Mouse (Mus musculus): ENCODE data around the gene Mink1. TPM values are rescaled to one million over a fixed set of nuclear protein-coding genes. Genes with fewer than 3 reads are reported as not detected.
A peak's percentile ranks its signal among the peaks of the same experiment; 100 is the strongest.
"Not testable (repeated sequence)": the region's sequence is repeated elsewhere in the genome, so short reads cannot be mapped to it uniquely, and the experiment has no call there.

Mink1 gene
- total and polyA plus RNA-seq, 2 experiments from 2014 or later = 17.1 to 80.9 TPM

DNA sequence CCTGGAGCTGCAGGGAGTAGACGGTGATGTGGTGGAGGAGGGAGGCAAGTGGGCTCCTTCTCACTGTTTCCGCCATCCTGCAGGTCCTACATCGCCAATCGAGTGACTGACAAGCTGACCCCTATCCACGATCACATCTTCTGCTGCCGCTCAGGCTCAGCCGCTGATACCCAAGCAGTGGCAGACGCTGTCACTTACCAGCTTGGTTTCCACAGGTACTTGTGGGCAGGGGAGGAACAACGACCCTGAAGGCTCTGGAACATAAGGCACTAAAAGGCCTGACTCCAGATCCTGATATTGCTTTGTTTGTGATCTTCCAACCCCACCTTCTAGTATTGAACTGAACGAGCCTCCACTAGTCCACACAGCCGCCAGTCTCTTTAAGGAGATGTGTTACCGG, 36.5 kb upstream of the Mink1 start:
- no peaks in the 10 kb centered on the region for H3K27me3 ChIP-seq (ENCODE audit: insufficient read depth, low read length)
- peak overlapping the region; percentile 62 for H3K4me3 ChIP-seq (ENCODE audit: low read depth, low read length)
- H3K4me2 ChIP-seq (ENCODE audit: low read depth, low read length, poor library complexity, severe bottlenecking) = peak overlapping the region; percentile 69
- 0 out of 2 replicates have a peak, but pooled peaks cover 4% of the 10 kb centered on the region for H3K4me1 ChIP-seq (ENCODE audit: insufficient read depth, low read length)
- TF ChIP-seq CTCF (IDR thresholded peaks at IDR 0.05) = no peak
- H3K9ac ChIP-seq (replicated peaks; ENCODE audit: low read length, poor library complexity, severe bottlenecking) = peak overlapping the region; percentile 80; the same call in 1 of the 2 replicates
- H3K9me3 ChIP-seq (ENCODE audit: low read length) = no peaks in the 10 kb centered on the region
- ATAC-seq (ENCODE audit: low FRiP score) (no peak), DNase-seq (ENCODE audit: low spot score) (no peak)
- H3K27ac ChIP-seq (ENCODE audit: low read depth, low read length) = no peak overlapping the region
- peaks cover 22% of the 10 kb centered on the region for H3K36me3 ChIP-seq (ENCODE audit: insufficient read depth, low read length)
- 89% methylated on average over 12 of the region's 12 CpGs for WGBS

DNA sequence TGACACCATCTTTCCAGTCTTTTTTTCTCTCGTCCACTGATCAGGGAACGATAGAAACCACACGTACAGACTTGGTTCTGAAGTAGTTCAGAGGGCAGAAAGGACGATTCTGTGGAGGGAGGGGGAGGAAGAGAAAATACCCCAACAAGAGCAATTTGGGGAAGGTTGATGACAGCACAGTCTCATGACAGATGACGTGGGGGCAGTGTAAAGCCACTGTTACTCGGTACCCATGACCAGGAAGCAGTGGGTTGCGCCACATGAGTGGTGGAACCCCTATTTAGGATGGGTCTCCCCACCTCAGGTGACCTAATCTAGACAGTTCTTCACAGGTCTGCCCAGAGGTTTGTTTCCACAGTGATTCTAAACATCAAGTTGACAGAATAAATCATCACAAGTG, 34.1 kb upstream of the Mink1 start:
- Histone ChIP-seq H3K9me3 (ENCODE audit: low read length) (no peaks in the 10 kb centered on the region), H3K4me1 (ENCODE audit: insufficient read depth, low read length) (0 out of 2 replicates have a peak, but pooled peaks cover 4% of the 10 kb centered on the region), H3K4me2 (ENCODE audit: low read depth, low read length, poor library complexity, severe bottlenecking) (no peak overlapping the region), H3K4me3 (ENCODE audit: low read depth, low read length) (no peak overlapping the region), H3K27me3 (ENCODE audit: insufficient read depth, low read length) (no peaks in the 10 kb centered on the region), H3K27ac (ENCODE audit: low read depth, low read length) (no peak overlapping the region), H3K9ac (replicated peaks; ENCODE audit: low read length, poor library complexity, severe bottlenecking) (no peak overlapping the region), H3K36me3 (ENCODE audit: insufficient read depth, low read length) (peaks cover 22% of the 10 kb centered on the region)
- ATAC-seq (ENCODE audit: low FRiP score) (no peak), DNase-seq (ENCODE audit: low spot score) (no peak)
- WGBS = 93% methylated on average over 7 of the region's 7 CpGs
- no peak for TF ChIP-seq CTCF (IDR thresholded peaks at IDR 0.05)

DNA sequence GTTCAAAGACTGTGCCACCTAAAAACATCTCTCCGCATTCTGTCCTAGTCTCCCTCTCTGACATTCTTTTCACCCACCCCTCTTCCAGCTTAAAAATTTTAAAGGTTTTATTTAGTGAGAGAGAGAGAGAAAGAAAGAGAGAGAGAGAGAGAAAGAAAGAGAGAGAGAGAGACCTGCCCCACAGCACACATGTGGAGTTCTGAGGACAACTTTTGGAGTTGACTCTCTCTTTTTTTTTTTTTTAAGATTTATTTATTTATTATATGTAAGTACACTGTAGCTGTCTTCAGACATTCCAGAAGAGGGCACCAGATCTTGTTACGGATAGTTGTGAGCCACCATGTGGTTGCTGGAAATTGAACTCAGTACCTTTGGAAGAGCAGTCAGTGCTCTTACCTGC, 31.6 kb upstream of the Mink1 start:
- ATAC-seq (ENCODE audit: low FRiP score); H3K4me2 ChIP-seq (ENCODE audit: low read depth, low read length, poor library complexity, severe bottlenecking); H3K27ac ChIP-seq (ENCODE audit: low read depth, low read length); H3K4me3 ChIP-seq (ENCODE audit: low read depth, low read length); DNase-seq (ENCODE audit: low spot score); H3K9me3 ChIP-seq (ENCODE audit: low read length); H3K9ac ChIP-seq (replicated peaks; ENCODE audit: low read length, poor library complexity, severe bottlenecking); H3K27me3 ChIP-seq (ENCODE audit: insufficient read depth, low read length); H3K4me1 ChIP-seq (ENCODE audit: insufficient read depth, low read length): not testable (repeated sequence)
- peak; percentile 4; the same call in 1 of the 2 replicates for TF ChIP-seq CTCF (IDR thresholded peaks at IDR 0.05)
- peaks cover 22% of the 10 kb centered on the region for H3K36me3 ChIP-seq (ENCODE audit: insufficient read depth, low read length)
- 78% methylated on average over 2 of the region's 2 CpGs for WGBS

DNA sequence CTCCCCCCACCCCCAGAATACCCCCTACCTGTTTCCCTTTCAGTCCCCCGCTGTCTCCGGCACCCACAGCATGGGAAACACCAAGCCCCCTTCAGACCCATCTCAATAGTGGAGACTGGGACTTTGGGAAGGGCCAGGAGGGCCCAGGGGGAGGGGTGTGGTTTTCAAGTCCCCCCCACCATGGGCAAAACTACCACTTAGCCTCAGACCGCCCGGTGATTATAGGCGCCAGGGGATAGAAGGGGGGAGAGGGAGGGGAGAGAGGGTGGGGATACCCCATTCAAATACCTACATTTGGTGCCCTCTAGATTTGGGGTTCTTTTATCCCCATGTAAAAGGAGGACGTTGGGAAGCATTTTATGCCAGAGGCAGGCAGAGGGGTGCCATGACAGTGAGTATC, 29.8 kb upstream of the Mink1 start, which contains the start of gene Gm40193:
Gene Gm40193, minus strand, starts transcription at position 101 of the 400 bp plus-strand sequence.
- DNase-seq (ENCODE audit: low spot score) = no peak
- Histone ChIP-seq H3K4me2 (ENCODE audit: low read depth, low read length, poor library complexity, severe bottlenecking) (no peak within 1 kb of the TSS), H3K4me3 (ENCODE audit: low read depth, low read length) (no peak within 1 kb of the TSS), H3K9ac (replicated peaks; ENCODE audit: low read length, poor library complexity, severe bottlenecking) (no peak within 1 kb of the TSS), H3K27ac (ENCODE audit: low read depth, low read length) (no peak within 1 kb of the TSS), H3K9me3 (ENCODE audit: low read length) (no peaks in the 10 kb centered on the region), H3K27me3 (ENCODE audit: insufficient read depth, low read length) (no peaks in the 10 kb centered on the region), H3K4me1 (ENCODE audit: insufficient read depth, low read length) (no peaks in the 10 kb centered on the region), H3K36me3 (ENCODE audit: insufficient read depth, low read length) (peaks cover 13% of the 10 kb centered on the region)
- TF ChIP-seq CTCF (IDR thresholded peaks at IDR 0.05) = no peak
- ATAC-seq (ENCODE audit: low FRiP score) = no peak
- WGBS = 76% methylated on average over 6 of the region's 6 CpGs

DNA sequence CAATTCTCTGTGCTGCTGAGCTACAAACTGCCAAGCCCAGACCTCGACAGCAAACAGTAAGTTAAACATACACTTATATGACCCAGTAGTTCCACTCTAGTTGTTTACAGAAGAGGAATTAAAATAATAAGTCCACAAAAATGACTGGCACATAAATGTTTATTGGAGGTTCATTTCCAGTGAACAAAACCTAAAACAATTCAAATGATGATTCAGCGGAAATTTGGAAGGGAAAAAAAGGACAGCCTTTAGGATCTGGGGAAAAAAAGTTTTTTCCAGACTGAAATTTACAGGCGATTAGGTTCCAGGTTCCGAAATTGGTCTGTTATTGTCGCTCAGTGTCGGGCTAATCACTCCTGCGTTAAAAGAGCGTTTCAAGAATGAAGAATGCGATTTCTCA, 23.3 kb upstream of the Mink1 start:
- Histone ChIP-seq H3K9ac (replicated peaks; ENCODE audit: low read length, poor library complexity, severe bottlenecking) (peak overlapping the region; percentile 78), H3K4me3 (ENCODE audit: low read depth, low read length) (peak overlapping the region; percentile 68), H3K4me2 (ENCODE audit: low read depth, low read length, poor library complexity, severe bottlenecking) (peak overlapping the region; percentile 78), H3K9me3 (ENCODE audit: low read length) (no peaks in the 10 kb centered on the region), H3K27ac (ENCODE audit: low read depth, low read length) (no peak overlapping the region), H3K27me3 (ENCODE audit: insufficient read depth, low read length) (no peaks in the 10 kb centered on the region), H3K4me1 (ENCODE audit: insufficient read depth, low read length) (no peaks in the 10 kb centered on the region), H3K36me3 (ENCODE audit: insufficient read depth, low read length) (no peaks in the 10 kb centered on the region)
- no peak for ATAC-seq (ENCODE audit: low FRiP score)
- TF ChIP-seq CTCF (IDR thresholded peaks at IDR 0.05) = no peak
- DNase-seq (ENCODE audit: low spot score) = no peak
- WGBS = 18% methylated on average over 9 of the region's 9 CpGs

DNA sequence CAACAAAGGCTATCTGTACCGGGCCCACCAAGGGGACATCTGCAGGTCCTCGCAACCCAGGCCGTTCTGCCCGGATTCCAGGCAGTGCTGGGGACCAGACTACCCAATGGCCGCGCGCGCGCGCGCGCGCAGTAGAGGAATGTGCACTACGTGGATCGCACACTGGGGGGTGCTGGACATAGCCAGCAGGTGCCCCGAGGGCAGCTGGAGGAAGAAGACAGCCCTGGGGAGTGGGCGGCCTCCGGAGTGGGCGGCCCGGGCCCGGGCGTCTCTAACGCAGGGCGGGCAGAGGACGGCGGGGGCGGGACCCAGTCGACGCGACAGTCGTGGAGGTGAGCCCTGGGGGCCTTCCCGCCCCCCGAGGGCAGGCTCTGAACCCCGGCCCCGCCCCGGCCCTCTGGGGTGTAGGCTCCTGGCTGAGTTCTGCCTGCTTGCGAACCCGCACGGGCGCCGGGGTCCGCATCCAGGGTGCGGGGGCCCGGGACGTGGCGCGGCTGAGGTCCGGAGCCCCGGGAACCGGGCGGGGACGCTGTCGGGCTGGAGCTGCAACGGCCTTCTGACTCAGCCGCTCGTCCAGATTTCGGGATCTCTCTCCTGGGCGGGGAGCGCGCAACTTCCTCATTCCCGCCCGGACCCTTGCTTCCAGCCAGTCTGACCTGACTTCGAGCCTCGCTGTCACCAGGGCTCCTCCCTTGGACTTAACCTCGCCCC, 22.6 kb upstream of the Mink1 start, which contains the start of gene Pld2:
Gene Pld2, plus strand, starts transcription at position 188 of the 711 bp plus-strand sequence.
- peak within 1 kb of the TSS; percentile 78 for H3K9ac ChIP-seq (replicated peaks; ENCODE audit: low read length, poor library complexity, severe bottlenecking)
- H3K4me1 ChIP-seq (ENCODE audit: insufficient read depth, low read length) = no peaks in the 10 kb centered on the region
- H3K27me3 ChIP-seq (ENCODE audit: insufficient read depth, low read length) = no peaks in the 10 kb centered on the region
- no peaks in the 10 kb centered on the region for H3K9me3 ChIP-seq (ENCODE audit: low read length)
- peak; percentile 71 for TF ChIP-seq CTCF (IDR thresholded peaks at IDR 0.05)
- H3K4me3 ChIP-seq (ENCODE audit: low read depth, low read length) = peak within 1 kb of the TSS; percentile 68
- DNase-seq (ENCODE audit: low spot score) (peak; percentile 92), ATAC-seq (ENCODE audit: low FRiP score) (peak; percentile 93)
- H3K4me2 ChIP-seq (ENCODE audit: low read depth, low read length, poor library complexity, severe bottlenecking) = peak within 1 kb of the TSS; percentile 78
- WGBS = under 1% methylated on average over 50 of the region's 65 CpGs
- H3K36me3 ChIP-seq (ENCODE audit: insufficient read depth, low read length) = no peaks in the 10 kb centered on the region
- H3K27ac ChIP-seq (ENCODE audit: low read depth, low read length) = peak within 1 kb of the TSS; percentile 67
